Mouse (Mus musculus): ENCODE measurements around the gene Frmpd3. TPM values are rescaled to one million over a fixed set of nuclear protein-coding genes. Genes with fewer than 3 reads are reported as not detected.
A peak's percentile ranks its signal among the peaks of the same experiment; 100 is the strongest.

The Frmpd3 gene
- total and polyA plus RNA-seq, 3 experiments = not detected

- no peaks in the 10 kb centered on the region for H3K9me3 ChIP-seq (replicated peaks; ENCODE audit: insufficient read depth, low read length)
- H3K27ac ChIP-seq (ENCODE audit: control insufficient read depth, low read depth, low read length) = no peak overlapping the region
- H3K4me3 ChIP-seq (ENCODE audit: control insufficient read depth in 1 of 2, insufficient read depth in 1 of 2, low read depth in 2 of 2, low read length in 2 of 2) = 0 out of 4 replicates have a peak overlapping the region, but pooled peaks of 1 of the 2 experiments have one; percentile 7
- no peaks in the 10 kb centered on the region; a peak in 1 of 4 replicates for H3K36me3 ChIP-seq (ENCODE audit: control insufficient read depth in 1 of 2, insufficient read depth in 2 of 2, low read length in 2 of 2)
- H3K4me1 ChIP-seq (ENCODE audit: control insufficient read depth in 1 of 2, insufficient read depth in 2 of 2, low read length in 2 of 2) = peaks cover 0 to 10% of the 10 kb centered on the region in 2 experiments; a peak in 2 of 4 replicates
- DNase-seq (ENCODE audit: low read depth, low spot score) = peak; percentile 43
- H3K79me2 ChIP-seq (ENCODE audit: control insufficient read depth, insufficient read depth, low read length, poor library complexity) = no peaks in the 10 kb centered on the region
- no peak overlapping the region for H3K9ac ChIP-seq (ENCODE audit: control insufficient read depth, low read depth, low read length, poor library complexity, severe bottlenecking)
- TF ChIP-seq ZNF384 (IDR thresholded peaks at IDR 0.05; ENCODE audit: low read depth, low read length) (peak; percentile 90), MAX (IDR thresholded peaks at IDR 0.05; ENCODE audit: low read length) (no peak)
- H3K27me3 ChIP-seq (ENCODE audit: control insufficient read depth in 1 of 2, insufficient read depth in 2 of 2, low read length in 2 of 2) = 0 out of 4 replicates have a peak, but pooled peaks cover 0 to 2% of the 10 kb centered on the region in 2 experiments
Measured at GRCm38 (mm10) chrX:140429985-140430384, 87.9 kb downstream of the Frmpd3 start.

DNA sequence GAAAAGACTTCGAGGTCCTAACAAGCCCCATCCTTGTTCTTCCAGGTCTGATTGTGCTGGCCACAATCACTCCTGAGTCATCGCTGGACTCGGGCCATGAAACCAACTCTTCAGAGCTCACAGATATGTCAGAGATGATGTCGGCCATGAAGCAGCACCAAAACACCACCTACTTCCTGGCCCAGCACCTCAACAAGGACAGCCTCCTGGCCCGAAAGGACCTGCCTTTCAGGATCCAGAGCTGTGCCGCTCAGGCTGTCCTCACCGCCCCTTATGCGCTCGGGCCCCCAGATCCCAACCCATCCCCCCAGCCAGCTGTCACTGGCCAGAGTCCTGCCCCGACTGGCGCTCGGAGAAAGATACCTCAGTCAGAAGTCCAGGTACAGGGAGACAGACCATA lies 88.4 kb downstream of the Frmpd3 start:
- Histone ChIP-seq H3K27me3 (ENCODE audit: control insufficient read depth in 1 of 2, insufficient read depth in 2 of 2, low read length in 2 of 2) (0 out of 4 replicates have a peak, but pooled peaks cover under 1 to 2% of the 10 kb centered on the region in 2 experiments), H3K79me2 (ENCODE audit: control insufficient read depth, insufficient read depth, low read length, poor library complexity) (no peaks in the 10 kb centered on the region), H3K4me3 (ENCODE audit: control insufficient read depth in 1 of 2, insufficient read depth in 1 of 2, low read depth in 2 of 2, low read length in 2 of 2) (0 out of 4 replicates have a peak overlapping the region, but pooled peaks of 1 of the 2 experiments have one; percentile 7), H3K9me3 (replicated peaks; ENCODE audit: insufficient read depth, low read length) (no peaks in the 10 kb centered on the region), H3K27ac (ENCODE audit: control insufficient read depth, low read depth, low read length) (no peak overlapping the region), H3K4me1 (ENCODE audit: control insufficient read depth in 1 of 2, insufficient read depth in 2 of 2, low read length in 2 of 2) (peaks cover 0 to 10% of the 10 kb centered on the region in 2 experiments; a peak in 2 of 4 replicates), H3K9ac (ENCODE audit: control insufficient read depth, low read depth, low read length, poor library complexity, severe bottlenecking) (no peak overlapping the region), H3K36me3 (ENCODE audit: control insufficient read depth in 1 of 2, insufficient read depth in 2 of 2, low read length in 2 of 2) (no peaks in the 10 kb centered on the region; a peak in 1 of 4 replicates)
- DNase-seq (ENCODE audit: low read depth, low spot score) = no peak
- TF ChIP-seq MEF2A (IDR thresholded peaks at IDR 0.05; ENCODE audit: extremely low read depth, insufficient replicate concordance, low read depth, low read length, poor library complexity, severe bottlenecking) = no peak
- no peak for TF ChIP-seq GABPA (IDR thresholded peaks at IDR 0.05; ENCODE audit: low read depth, low read length)
- no peak for TF ChIP-seq USF1 (IDR thresholded peaks at IDR 0.05; ENCODE audit: low read depth, low read length)
- no peak for TF ChIP-seq CHD2 (IDR thresholded peaks at IDR 0.05; ENCODE audit: low read length)

DNA sequence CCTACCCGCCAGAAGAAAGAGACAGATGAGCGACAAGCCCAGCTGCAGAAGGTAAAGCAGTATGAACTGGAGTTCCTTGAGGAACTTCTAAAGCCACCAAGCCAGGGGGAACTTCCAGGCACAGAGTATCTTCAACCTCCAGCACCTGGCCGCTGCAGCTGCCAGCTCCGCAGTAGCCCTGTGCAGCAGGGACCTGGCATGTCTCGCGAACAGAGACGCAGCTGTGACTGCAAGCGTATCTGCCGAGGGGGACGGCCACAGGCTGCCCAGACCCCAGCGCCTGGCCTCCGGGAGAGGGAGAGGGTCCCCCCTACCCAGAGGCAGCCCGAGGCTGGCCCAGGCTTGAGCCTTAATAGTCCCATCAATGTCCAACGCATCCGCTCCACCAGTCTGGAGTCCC lies 89.9 kb downstream of the Frmpd3 start:
- DNase-seq (ENCODE audit: low read depth, low spot score) = no peak
- Histone ChIP-seq H3K27ac (ENCODE audit: control insufficient read depth, low read depth, low read length) (no peak overlapping the region), H3K36me3 (ENCODE audit: control insufficient read depth in 1 of 2, insufficient read depth in 2 of 2, low read length in 2 of 2) (no peaks in the 10 kb centered on the region; a peak in 1 of 4 replicates), H3K4me1 (ENCODE audit: control insufficient read depth in 1 of 2, insufficient read depth in 2 of 2, low read length in 2 of 2) (peaks cover 0 to 10% of the 10 kb centered on the region in 2 experiments; a peak in 2 of 4 replicates), H3K27me3 (ENCODE audit: control insufficient read depth in 1 of 2, insufficient read depth in 2 of 2, low read length in 2 of 2) (peaks cover 0 to 2% of the 10 kb centered on the region in 2 experiments; a peak in 1 of 4 replicates), H3K9ac (ENCODE audit: control insufficient read depth, low read depth, low read length, poor library complexity, severe bottlenecking) (no peak overlapping the region), H3K9me3 (replicated peaks; ENCODE audit: insufficient read depth, low read length) (no peaks in the 10 kb centered on the region), H3K79me2 (ENCODE audit: control insufficient read depth, insufficient read depth, low read length, poor library complexity) (no peaks in the 10 kb centered on the region), H3K4me3 (ENCODE audit: control insufficient read depth in 1 of 2, insufficient read depth in 1 of 2, low read depth in 2 of 2, low read length in 2 of 2) (no peak overlapping the region)
- TF ChIP-seq ETS1 (IDR thresholded peaks at IDR 0.05; ENCODE audit: low read depth, low read length) = no peak
- TF ChIP-seq USF2 (IDR thresholded peaks at IDR 0.05; ENCODE audit: borderline replicate concordance in 1 of 2, insufficient read depth in 1 of 2, low read depth in 1 of 2, low read length in 2 of 2) = no peak
- TF ChIP-seq CTCF (IDR thresholded peaks at IDR 0.05 in 2 of 3, conservative IDR thresholded peaks at IDR 0.05 in 1 of 3; ENCODE audit: control insufficient read depth in 1 of 3, insufficient read depth in 1 of 3, low read depth in 2 of 3, low read length in 3 of 3, poor library complexity in 1 of 3, severe bottlenecking in 1 of 3) = no peak
- TF ChIP-seq JUND (IDR thresholded peaks at IDR 0.05; ENCODE audit: low read depth, low read length) = no peak
- TF ChIP-seq ELF1 (IDR thresholded peaks at IDR 0.05; ENCODE audit: low read depth, low read length) = no peak
- TF ChIP-seq MAFK (IDR thresholded peaks at IDR 0.05; ENCODE audit: borderline replicate concordance, low read depth, low read length) = no peak
